Mouse (Mus musculus) kidney, embryonic 14.5 days (tissue): ENCODE results near the gene D10Wsu102e. TPM values are rescaled to one million over a fixed set of nuclear protein-coding genes. Genes with fewer than 3 reads are reported as not detected.

Experiments used
- ATAC-seq: fragments of 200-750 bp; cut with Nextera tagmentation; 2 replicates; pipeline ENCODE4 v1.8.0; 2017; ENCODE audit warnings: moderate number of reproducible peaks, mild to moderate bottlenecking, moderate TSS enrichment, moderate library complexity; ENCODE audit not compliant: low FRiP score, low TSS enrichment
- H3K27ac ChIP-seq: fragments of 300-500 bp; sonication (generic); 2 replicates; pipeline ENCODE4 v1.5.1; 2014; ENCODE audit warnings: low read depth, mild to moderate bottlenecking, low read length, moderate library complexity, mixed read lengths
- H3K27me3 ChIP-seq: fragments of 300-500 bp; sonication (generic); 2 replicates; pipeline ENCODE4 v1.6.1; 2014; ENCODE audit warnings: mild to moderate bottlenecking, low read length; ENCODE audit not compliant: control insufficient read depth, insufficient read depth
- H3K36me3 ChIP-seq: fragments of 300-500 bp; sonication (generic); 2 replicates; pipeline ENCODE4 v1.6.1; 2014; ENCODE audit warnings: low read length, mixed read lengths; ENCODE audit not compliant: control insufficient read depth, insufficient read depth
- H3K4me1 ChIP-seq: fragments of 300-500 bp; sonication (generic); 2 replicates; pipeline ENCODE4 v1.6.1; 2014; ENCODE audit warnings: low read length, mixed read lengths; ENCODE audit not compliant: control insufficient read depth, insufficient read depth
- H3K4me2 ChIP-seq: fragments of 300-500 bp; sonication (generic); replicated peaks from 2 replicates; pipeline ENCODE4 v1.6.1; 2014; ENCODE audit warnings: low read depth, mild to moderate bottlenecking, low read length
- H3K4me3 ChIP-seq: fragments of 300-500 bp; sonication (generic); 2 replicates; pipeline ENCODE4 v1.5.1; 2014; ENCODE audit warnings: mild to moderate bottlenecking, low read length
- H3K9ac ChIP-seq: fragments of 300-500 bp; sonication (generic); 2 replicates; pipeline ENCODE4 v1.6.1; 2014; ENCODE audit warnings: low read depth, mild to moderate bottlenecking, low read length, moderate library complexity
- H3K9me3 ChIP-seq: fragments of 300-500 bp; sonication (generic); 2 replicates; pipeline ENCODE4 v1.6.1; 2016; ENCODE audit warnings: low read length; ENCODE audit not compliant: control insufficient read depth
- WGBS: fragments of 180-500 bp; shearing (Covaris S2); extraction: QIAGEN DNeasy Blood & Tissue Kit; methylation state at CpG from one replicate; pipeline ENCODE4 v1.1.7; 2014; 5-methylcytosine and 5-hydroxymethylcytosine counted together
- polyA plus RNA-seq: library from polyadenylated mRNA; unstranded; fragments of >200 nt; fragmentation: Nextera tagmentation; extraction: Ambion mirVana; gene quantifications from 2 replicates; pipeline ENCODE4 v1.2.1, GENCODE M21; 2014

D10Wsu102e gene
- 0.69 and 0.89 TPM in 2 replicates for polyA plus RNA-seq

DNA sequence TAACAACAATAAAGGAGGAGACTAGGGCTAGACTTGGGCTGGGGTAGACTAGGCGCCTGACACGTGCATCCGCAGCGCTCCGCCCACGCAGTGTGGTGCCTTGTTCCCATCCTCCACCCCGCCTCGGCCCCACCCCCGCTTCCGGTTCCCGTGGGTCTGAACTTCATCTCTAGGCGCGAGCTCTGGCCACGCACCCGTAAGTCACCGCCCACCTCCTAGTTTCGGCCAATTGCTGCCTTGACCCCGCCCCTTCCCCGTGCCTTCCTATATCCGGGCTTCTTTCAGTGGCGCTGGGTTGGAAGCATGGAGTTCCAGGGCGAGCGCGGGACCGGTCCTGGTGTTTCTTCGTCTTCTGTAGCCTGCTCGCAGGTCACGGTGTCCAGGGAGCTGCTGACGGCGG is at the start of gene D10Wsu102e:
Gene D10Wsu102e (plus strand): TSS at position 266 of the 400 bp plus-strand sequence.
- peak within 1 kb of the TSS; percentile 80 for H3K27ac ChIP-seq

DNA sequence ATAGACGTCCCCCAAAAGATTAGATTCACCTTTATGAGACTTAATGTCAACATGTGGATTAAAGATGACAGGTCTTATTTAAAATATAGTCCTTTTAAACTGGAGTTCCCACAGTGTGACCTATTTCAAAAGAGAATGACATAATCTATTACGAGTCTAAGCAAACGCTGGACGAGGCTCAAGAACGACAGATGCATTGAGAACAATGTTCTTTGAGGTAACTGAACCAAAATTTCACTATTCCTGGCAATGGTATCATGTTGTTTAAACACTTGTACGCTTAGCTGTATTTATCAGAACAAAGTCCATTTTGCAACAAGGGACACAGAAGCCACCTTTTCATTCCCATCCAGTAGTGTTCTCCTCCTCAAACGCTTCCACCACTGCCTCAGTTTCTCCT is 49.7 kb upstream of the D10Wsu102e start:
- Histone ChIP-seq H3K36me3 (no peaks in the 10 kb centered on the region), H3K4me2 (no peak overlapping the region), H3K4me3 (no peak overlapping the region), H3K27me3 (no peaks in the 10 kb centered on the region), H3K4me1 (no peaks in the 10 kb centered on the region), H3K27ac (no peak overlapping the region), H3K9ac (no peak overlapping the region), H3K9me3 (no peaks in the 10 kb centered on the region; the same call in 1 of the 2 replicates)
- ATAC-seq: no peak
- 85% methylated on average over 7 of the region's 7 CpGs for WGBS

More for the DNA sequence above, at the start of gene D10Wsu102e:
- ATAC-seq: peak; percentile 98
- H3K9me3 ChIP-seq: no peaks in the 10 kb centered on the region
- H3K36me3 ChIP-seq: peaks cover 26% of the 10 kb centered on the region
- H3K4me2 ChIP-seq: peak within 1 kb of the TSS; percentile 63
- under 1% methylated on average over 30 of the region's 30 CpGs for WGBS
- H3K27me3 ChIP-seq: no peaks in the 10 kb centered on the region
- H3K9ac ChIP-seq: peak within 1 kb of the TSS; percentile 86
- peaks cover 13% of the 10 kb centered on the region for H3K4me1 ChIP-seq
- peak within 1 kb of the TSS; percentile 91 for H3K4me3 ChIP-seq

DNA sequence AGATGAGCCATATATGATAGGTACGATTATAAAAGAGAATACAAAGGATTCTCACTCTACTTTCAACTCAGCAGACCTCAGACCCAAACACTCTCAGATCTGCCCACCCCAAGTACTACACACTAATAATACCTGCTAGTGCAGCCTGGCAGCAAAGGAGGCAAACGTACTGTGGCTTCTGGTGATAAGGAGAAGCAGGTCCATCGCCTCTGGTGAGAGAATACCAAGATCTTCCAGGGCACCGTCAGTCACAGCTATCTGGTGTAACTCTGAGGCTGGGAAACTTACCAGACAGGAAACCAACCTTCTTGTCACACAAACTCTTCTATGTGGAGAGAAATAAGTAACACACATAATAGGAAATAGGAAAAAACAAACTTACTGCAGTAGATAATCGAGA is 47.0 kb upstream of the D10Wsu102e start:
- no peaks in the 10 kb centered on the region for H3K36me3 ChIP-seq
- no peaks in the 10 kb centered on the region; the same call in 1 of the 2 replicates for H3K9me3 ChIP-seq
- H3K4me1 ChIP-seq: no peaks in the 10 kb centered on the region
- H3K27ac ChIP-seq: no peak overlapping the region
- H3K4me3 ChIP-seq: no peak overlapping the region
- no peaks in the 10 kb centered on the region for H3K27me3 ChIP-seq
- 94% methylated on average over 5 of the region's 5 CpGs for WGBS
- ATAC-seq: no peak
- H3K4me2 ChIP-seq: no peak overlapping the region
- H3K9ac ChIP-seq: no peak overlapping the region

DNA sequence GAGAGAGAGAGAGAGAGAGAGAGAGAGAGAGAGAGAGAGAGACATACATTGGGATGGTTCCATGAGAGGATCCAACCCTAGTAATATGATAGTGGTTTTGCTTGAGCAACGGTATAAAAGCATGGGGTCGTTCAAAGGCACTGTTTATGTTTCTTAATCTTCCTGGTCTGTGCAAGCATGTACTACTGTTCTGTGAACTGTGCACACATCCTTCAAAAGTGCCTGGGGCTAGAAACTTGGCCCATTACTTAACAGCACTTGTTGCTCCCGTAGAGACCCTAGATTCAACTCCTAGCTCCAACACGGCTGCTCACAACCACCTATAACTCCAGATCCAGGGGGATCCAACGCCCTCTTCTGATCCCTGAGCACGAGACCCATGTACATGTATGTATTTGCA is 39.6 kb upstream of the D10Wsu102e start:
- Histone ChIP-seq H3K4me3 (no peak overlapping the region), H3K4me2 (no peak overlapping the region), H3K27ac (no peak overlapping the region), H3K27me3 (no peaks in the 10 kb centered on the region), H3K4me1 (no peaks in the 10 kb centered on the region), H3K9me3 (no peaks in the 10 kb centered on the region), H3K36me3 (no peaks in the 10 kb centered on the region), H3K9ac (no peak overlapping the region)
- no peak for ATAC-seq
- WGBS: 77% methylated on average over 6 of the region's 6 CpGs

DNA sequence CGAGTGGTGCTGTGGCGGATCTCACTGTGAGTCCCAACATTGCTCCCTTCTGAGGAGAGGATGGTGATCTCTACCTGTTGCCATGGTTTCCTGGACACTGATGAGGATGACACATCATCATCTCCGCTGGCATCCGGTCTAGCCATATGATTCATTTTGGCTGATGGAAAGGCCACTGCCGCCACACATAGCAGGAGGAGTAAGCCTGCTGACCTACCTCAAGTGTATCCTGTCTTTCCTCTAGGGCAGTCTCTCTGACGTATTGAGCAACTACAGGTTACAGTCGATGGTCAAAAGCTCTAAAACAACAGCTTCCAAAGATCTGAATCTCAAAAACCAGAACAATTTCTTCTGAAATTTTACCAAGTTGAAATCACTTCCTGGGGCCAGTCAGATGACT is 39.2 kb upstream of the D10Wsu102e start:
- no peak overlapping the region for H3K27ac ChIP-seq
- H3K4me2 ChIP-seq: no peak overlapping the region
- ATAC-seq: no peak
- WGBS: 86% methylated on average over 7 of the region's 7 CpGs
- no peaks in the 10 kb centered on the region for H3K9me3 ChIP-seq
- H3K4me3 ChIP-seq: no peak overlapping the region
- no peaks in the 10 kb centered on the region for H3K4me1 ChIP-seq
- no peaks in the 10 kb centered on the region for H3K27me3 ChIP-seq
- no peaks in the 10 kb centered on the region for H3K36me3 ChIP-seq
- no peak overlapping the region for H3K9ac ChIP-seq

DNA sequence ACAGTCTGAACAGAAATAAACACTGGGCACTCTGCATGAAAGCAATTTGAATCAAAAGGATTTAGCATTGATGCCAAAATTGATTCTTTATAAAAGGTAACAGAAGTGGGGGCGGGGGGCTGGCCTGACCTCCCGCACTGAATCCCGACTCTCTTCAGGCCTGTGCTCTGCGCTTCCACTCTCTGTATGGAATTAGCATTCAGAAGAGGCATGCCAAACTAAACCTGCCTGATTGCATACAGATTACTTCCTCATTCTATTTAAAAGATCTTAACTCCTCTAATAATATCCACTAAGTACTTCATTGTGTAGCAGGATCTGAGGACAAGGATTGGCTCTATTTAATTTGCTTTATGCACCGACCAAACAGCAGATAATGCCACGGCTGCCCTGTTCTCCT is 38.5 kb upstream of the D10Wsu102e start:
- ATAC-seq: no peak
- no peak overlapping the region for H3K4me2 ChIP-seq
- H3K9ac ChIP-seq: no peak overlapping the region
- H3K27ac ChIP-seq: no peak overlapping the region
- H3K27me3 ChIP-seq: no peaks in the 10 kb centered on the region
- H3K9me3 ChIP-seq: no peaks in the 10 kb centered on the region
- 73% methylated on average over 6 of the region's 6 CpGs for WGBS
- H3K4me1 ChIP-seq: no peaks in the 10 kb centered on the region
- H3K36me3 ChIP-seq: no peaks in the 10 kb centered on the region
- no peak overlapping the region for H3K4me3 ChIP-seq

DNA sequence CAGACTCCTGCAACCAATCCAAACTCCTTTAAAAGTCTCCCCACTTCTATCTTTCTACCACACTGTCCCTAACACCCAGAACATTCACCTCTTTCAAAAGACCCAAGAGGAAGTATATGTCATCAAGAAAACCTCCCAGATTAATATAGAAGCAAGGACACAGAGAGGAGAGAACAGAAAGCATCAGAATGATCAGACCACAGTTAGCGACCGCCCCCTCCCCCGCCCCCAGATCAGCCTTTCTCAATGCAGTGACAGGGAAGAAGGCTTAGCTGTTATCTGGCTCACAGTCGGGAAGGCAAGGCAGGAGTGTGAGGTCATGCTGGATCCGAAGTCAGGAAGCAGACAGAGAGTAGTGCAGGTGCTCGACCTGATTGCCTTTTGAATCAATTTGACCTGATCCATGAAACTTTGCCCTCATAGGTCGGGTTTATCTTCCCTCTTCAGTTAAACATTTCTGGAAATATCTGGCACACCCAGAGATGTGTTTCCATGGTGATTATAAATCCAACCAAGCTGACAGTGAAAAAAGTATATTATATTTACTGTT is 37.4 kb upstream of the D10Wsu102e start:
- H3K27me3 ChIP-seq: no peaks in the 10 kb centered on the region
- WGBS: 51% methylated on average over 7 of the region's 7 CpGs
- no peak for ATAC-seq
- H3K4me1 ChIP-seq: no peaks in the 10 kb centered on the region
- no peak overlapping the region for H3K27ac ChIP-seq
- no peaks in the 10 kb centered on the region for H3K9me3 ChIP-seq
- H3K4me3 ChIP-seq: no peak overlapping the region
- no peak overlapping the region for H3K4me2 ChIP-seq
- H3K9ac ChIP-seq: no peak overlapping the region
- no peaks in the 10 kb centered on the region for H3K36me3 ChIP-seq

DNA sequence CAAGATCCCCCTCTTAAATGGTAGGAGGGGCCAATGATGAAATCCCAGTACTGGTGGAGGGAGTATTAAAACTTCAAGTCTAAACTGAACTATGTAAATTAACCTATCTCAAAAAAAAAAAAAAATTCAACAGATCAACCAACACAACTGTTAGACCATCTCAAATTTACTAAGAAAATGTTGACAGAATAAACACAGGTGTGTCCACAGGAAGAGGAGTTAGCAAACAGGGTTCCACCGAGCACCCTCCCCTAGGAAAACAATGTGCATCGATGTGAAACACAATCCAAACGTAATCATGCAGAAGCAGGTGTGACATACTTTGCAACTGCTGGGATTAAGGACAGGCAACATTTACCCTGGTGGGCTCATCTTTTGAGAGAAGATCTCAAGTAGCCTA is 35.1 kb upstream of the D10Wsu102e start:
- Histone ChIP-seq H3K27me3 (no peaks in the 10 kb centered on the region), H3K27ac (no peak overlapping the region), H3K36me3 (no peaks in the 10 kb centered on the region), H3K4me3 (no peak overlapping the region), H3K9me3 (no peaks in the 10 kb centered on the region), H3K4me1 (no peaks in the 10 kb centered on the region), H3K9ac (no peak overlapping the region), H3K4me2 (no peak overlapping the region)
- no peak for ATAC-seq
- WGBS: 66% methylated on average over 3 of the region's 3 CpGs

DNA sequence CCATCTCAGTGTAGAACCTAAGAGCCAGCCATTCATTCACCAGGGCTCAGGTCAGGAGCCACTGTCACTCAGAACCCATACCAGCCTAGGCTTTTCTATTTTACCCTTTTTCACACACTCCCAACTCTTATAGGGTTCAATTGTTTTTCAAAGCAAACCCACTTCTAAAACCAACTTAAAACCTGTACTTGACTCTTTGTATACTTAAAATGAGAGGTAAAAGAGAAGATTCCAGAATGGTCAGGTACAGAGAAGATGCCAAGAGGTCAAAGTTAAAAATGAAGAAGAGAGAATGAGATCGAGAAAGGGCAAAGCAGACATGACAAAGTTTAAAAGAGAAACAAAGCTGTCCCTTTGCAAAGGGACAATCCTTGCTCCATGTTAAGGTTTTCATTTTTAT is 34.1 kb upstream of the D10Wsu102e start:
- Histone ChIP-seq H3K4me2 (no peak overlapping the region), H3K4me3 (no peak overlapping the region), H3K36me3 (no peaks in the 10 kb centered on the region), H3K4me1 (no peaks in the 10 kb centered on the region), H3K9me3 (no peaks in the 10 kb centered on the region), H3K27me3 (no peaks in the 10 kb centered on the region), H3K27ac (no peak overlapping the region), H3K9ac (no peak overlapping the region)
- WGBS: 91% methylated on average over 1 of the region's 1 CpGs
- ATAC-seq: no peak
